Mouse (Mus musculus) hindbrain, embryonic 10.5 days (tissue): ENCODE measurements at regions not wholly inside any gene's neighbourhood (a gene's known extent, or its start where the extent isn't known, plus 50 kb on each side); places are given as distances from the start of the nearest gene placed in this dataset.

Experiments
- DNase-seq: peaks from one replicate; pipeline ENCODE4 v3.0.0-alpha.2; 2017; ENCODE audit warnings: low spot score
- H3K27ac ChIP-seq: fragments of 300-500 bp; sonication (generic); 2 replicates; pipeline ENCODE4 v1.5.1; 2016; ENCODE audit warnings: mild to moderate bottlenecking, moderate library complexity
- H3K27me3 ChIP-seq: fragments of 300-500 bp; sonication (generic); 2 replicates; pipeline ENCODE4 v1.6.1; 2016; ENCODE audit warnings: mild to moderate bottlenecking; ENCODE audit not compliant: poor library complexity, insufficient read depth, severe bottlenecking
- H3K36me3 ChIP-seq: fragments of 300-500 bp; sonication (generic); 2 replicates; pipeline ENCODE4 v1.6.1; 2016; ENCODE audit warnings: mild to moderate bottlenecking, moderate library complexity
- H3K4me1 ChIP-seq: fragments of 300-500 bp; sonication (generic); replicated peaks from 2 replicates; pipeline ENCODE4 v1.6.1; 2016; ENCODE audit warnings: mild to moderate bottlenecking
- H3K4me3 ChIP-seq: fragments of 300-500 bp; sonication (generic); 2 replicates; pipeline ENCODE4 v1.5.1; 2016; ENCODE audit warnings: mild to moderate bottlenecking, moderate library complexity
- H3K9me3 ChIP-seq: fragments of 300-500 bp; sonication (generic); 2 replicates; pipeline ENCODE4 v1.6.1; 2016; ENCODE audit warnings: mild to moderate bottlenecking, moderate library complexity
- WGBS: fragments of 180-500 bp; shearing (Covaris S2); methylation state at CpG from one replicate; pipeline ENCODE4 v1.1.7; 2016; 5-methylcytosine and 5-hydroxymethylcytosine counted together

- H3K27me3 ChIP-seq = no peaks in the 10 kb centered on the region
- H3K4me1 ChIP-seq = peaks cover 20% of the 10 kb centered on the region; the same call in 1 of the 2 replicates
- no peak overlapping the region for H3K4me3 ChIP-seq
- no peaks in the 10 kb centered on the region for H3K36me3 ChIP-seq
- no peak overlapping the region for H3K27ac ChIP-seq
- WGBS = 58% methylated on average over 3 of the region's 3 CpGs
- H3K9me3 ChIP-seq = no peaks in the 10 kb centered on the region
- no peak for DNase-seq
Observed at GRCm38 (mm10) chr14:120730226-120730625, 180.8 kb upstream of the Ipo5 start.

- no peak overlapping the region for H3K27ac ChIP-seq
- H3K36me3 ChIP-seq = no peaks in the 10 kb centered on the region
- H3K27me3 ChIP-seq = no peaks in the 10 kb centered on the region
- H3K9me3 ChIP-seq = no peaks in the 10 kb centered on the region
- DNase-seq = no peak
- H3K4me3 ChIP-seq = no peak overlapping the region
- H3K4me1 ChIP-seq = peaks cover 20% of the 10 kb centered on the region; the same call in 1 of the 2 replicates
- WGBS = 63% methylated on average over 7 of the region's 7 CpGs
Observed at GRCm38 (mm10) chr14:120731679-120732281, 179.2 kb upstream of the Ipo5 start.

- no peak for DNase-seq
Observed at GRCm38 (mm10) chr14:120732400-120733138, 178.5 kb upstream of the Ipo5 start.

GRCm38 (mm10) chr14:120741492-120742054, 169.5 kb upstream of the Ipo5 start:
- Histone ChIP-seq H3K36me3 (no peaks in the 10 kb centered on the region), H3K9me3 (no peaks in the 10 kb centered on the region), H3K4me3 (no peak overlapping the region), H3K27me3 (no peaks in the 10 kb centered on the region), H3K27ac (no peak overlapping the region), H3K4me1 (no peaks in the 10 kb centered on the region)
- DNase-seq = no peak
- WGBS = 88% methylated on average over 5 of the region's 5 CpGs

More at GRCm38 (mm10) chr14:120732400-120733138, 178.5 kb upstream of the Ipo5 start:
- peaks cover 20% of the 10 kb centered on the region; the same call in 1 of the 2 replicates for H3K4me1 ChIP-seq
- no peaks in the 10 kb centered on the region for H3K36me3 ChIP-seq
- no peak overlapping the region; the same call in 1 of the 2 replicates for H3K27ac ChIP-seq
- no peaks in the 10 kb centered on the region for H3K9me3 ChIP-seq
- 74% methylated on average over 15 of the region's 15 CpGs for WGBS
- H3K27me3 ChIP-seq = no peaks in the 10 kb centered on the region
- H3K4me3 ChIP-seq = no peak overlapping the region

- Histone ChIP-seq H3K4me1 (no peaks in the 10 kb centered on the region), H3K27me3 (no peaks in the 10 kb centered on the region), H3K36me3 (no peaks in the 10 kb centered on the region), H3K9me3 (no peaks in the 10 kb centered on the region), H3K27ac (no peak overlapping the region), H3K4me3 (no peak overlapping the region)
- no peak for DNase-seq
- 61% methylated on average over 1 of the region's 1 CpGs for WGBS
Observed at GRCm38 (mm10) chr14:120754011-120754410, 157.0 kb upstream of the Ipo5 start.

GRCm38 (mm10) chr14:120755389-120755788, 155.6 kb upstream of the Ipo5 start:
- no peaks in the 10 kb centered on the region for H3K36me3 ChIP-seq
- no peaks in the 10 kb centered on the region for H3K27me3 ChIP-seq
- DNase-seq = no peak
- no peaks in the 10 kb centered on the region for H3K4me1 ChIP-seq
- WGBS = 84% methylated on average over 10 of the region's 10 CpGs
- H3K27ac ChIP-seq = no peak overlapping the region
- H3K4me3 ChIP-seq = no peak overlapping the region
- no peaks in the 10 kb centered on the region for H3K9me3 ChIP-seq

GRCm38 (mm10) chr14:120758200-120758830, 152.7 kb upstream of the Ipo5 start:
- H3K4me3 ChIP-seq = no peak overlapping the region
- H3K27ac ChIP-seq = no peak overlapping the region
- H3K27me3 ChIP-seq = no peaks in the 10 kb centered on the region
- no peaks in the 10 kb centered on the region for H3K9me3 ChIP-seq
- WGBS = 81% methylated on average over 14 of the region's 14 CpGs
- no peaks in the 10 kb centered on the region for H3K4me1 ChIP-seq
- no peak for DNase-seq
- no peaks in the 10 kb centered on the region for H3K36me3 ChIP-seq

- WGBS = 80% methylated on average over 7 of the region's 7 CpGs
- H3K36me3 ChIP-seq = no peaks in the 10 kb centered on the region
- DNase-seq = no peak
- no peaks in the 10 kb centered on the region for H3K27me3 ChIP-seq
- H3K27ac ChIP-seq = no peak overlapping the region
- no peaks in the 10 kb centered on the region for H3K4me1 ChIP-seq
- H3K4me3 ChIP-seq = no peak overlapping the region
- H3K9me3 ChIP-seq = no peaks in the 10 kb centered on the region
Observed at GRCm38 (mm10) chr14:120762168-120762567, 148.9 kb upstream of the Ipo5 start.

GRCm38 (mm10) chr14:120762733-120763132, 148.3 kb upstream of the Ipo5 start:
- Histone ChIP-seq H3K27ac (no peak overlapping the region), H3K27me3 (no peaks in the 10 kb centered on the region), H3K9me3 (no peaks in the 10 kb centered on the region), H3K36me3 (no peaks in the 10 kb centered on the region), H3K4me3 (no peak overlapping the region), H3K4me1 (no peaks in the 10 kb centered on the region)
- WGBS = 81% methylated on average over 11 of the region's 11 CpGs
- DNase-seq = no peak

GRCm38 (mm10) chr14:120763796-120764195, 147.2 kb upstream of the Ipo5 start:
- Histone ChIP-seq H3K27me3 (no peaks in the 10 kb centered on the region), H3K36me3 (no peaks in the 10 kb centered on the region), H3K4me1 (no peaks in the 10 kb centered on the region), H3K4me3 (no peak overlapping the region), H3K27ac (no peak overlapping the region), H3K9me3 (no peaks in the 10 kb centered on the region)
- WGBS = 92% methylated on average over 5 of the region's 5 CpGs
- DNase-seq = no peak

- DNase-seq = no peak
- no peak overlapping the region for H3K4me3 ChIP-seq
- H3K27me3 ChIP-seq = no peaks in the 10 kb centered on the region
- H3K9me3 ChIP-seq = no peaks in the 10 kb centered on the region
- no peak overlapping the region for H3K27ac ChIP-seq
- H3K4me1 ChIP-seq = no peaks in the 10 kb centered on the region
- no peaks in the 10 kb centered on the region for H3K36me3 ChIP-seq
- WGBS = 82% methylated on average over 3 of the region's 3 CpGs
Observed at GRCm38 (mm10) chr14:120764386-120764785, 146.6 kb upstream of the Ipo5 start.

GRCm38 (mm10) chr14:120766451-120766850, 144.6 kb upstream of the Ipo5 start:
- H3K9me3 ChIP-seq = no peaks in the 10 kb centered on the region
- no peaks in the 10 kb centered on the region for H3K4me1 ChIP-seq
- H3K27me3 ChIP-seq = no peaks in the 10 kb centered on the region
- DNase-seq = no peak
- H3K36me3 ChIP-seq = no peaks in the 10 kb centered on the region
- no peak overlapping the region for H3K4me3 ChIP-seq
- WGBS = 93% methylated on average over 5 of the region's 5 CpGs
- no peak overlapping the region for H3K27ac ChIP-seq

- WGBS = 61% methylated on average over 3 of the region's 3 CpGs
- Histone ChIP-seq H3K27ac (no peak overlapping the region), H3K4me3 (no peak overlapping the region), H3K4me1 (no peaks in the 10 kb centered on the region), H3K36me3 (no peaks in the 10 kb centered on the region), H3K9me3 (no peaks in the 10 kb centered on the region), H3K27me3 (no peaks in the 10 kb centered on the region)
- DNase-seq = no peak
Observed at GRCm38 (mm10) chr14:120770579-120770978, 140.4 kb upstream of the Ipo5 start.
